8 mouse cellular contexts compared by ENCODE assay signal in genomic region chr3:96102100-96102872, GRCm38 (mm10). TPM values are rescaled to one million over a fixed set of nuclear protein-coding genes. Genes with fewer than 3 reads are reported as not detected.
DNase-seq lines count a peak whose midpoint lies in the region; ATAC-seq lines count a peak whose summit lies in the region.

No protein-coding gene starts in this region.

- peaks cover 18% of the 10 kb centered on the region for H3K4me1 ChIP-seq in intestine, embryonic 15.5 days (replicated peaks)
- peaks cover 21% of the 10 kb centered on the region for H3K4me1 ChIP-seq in limb, embryonic 12.5 days (replicated peaks)
- H3K4me1 ChIP-seq in midbrain, embryonic 12.5 days, result peaks cover 16% of the 10 kb centered on the region
- peaks cover 10% of the 10 kb centered on the region; the same call in 1 of the 2 replicates for H3K4me1 ChIP-seq in stomach, embryonic 14.5 days (ENCODE audit: control insufficient read depth, insufficient read depth, low read length)

- ATAC-seq in intestine, embryonic 15.5 days, result 0 out of 2 replicates have a peak, but pooled peaks have one; percentile 7
- ATAC-seq in limb, embryonic 12.5 days (ENCODE audit: insufficient number of reproducible peaks, insufficient read depth, low FRiP score, low TSS enrichment, low read depth), result no peak
- ATAC-seq in midbrain, embryonic 12.5 days (ENCODE audit: low FRiP score, low read depth), result 0 out of 2 replicates have a peak, but pooled peaks have one; percentile 14
- no peak for ATAC-seq in stomach, embryonic 14.5 days (ENCODE audit: insufficient number of reproducible peaks, insufficient read depth, low FRiP score, low read depth)

- DNase-seq in heart, adult 11 months, result peak; percentile 94
- no peak for DNase-seq in heart, postnatal 25 days (ENCODE audit: low spot score)
- DNase-seq in cerebellum, adult 9-11 months, result peak; percentile 59
- peak; percentile 17 to 39 for DNase-seq in frontal cortex, postnatal 14 days (ENCODE audit: low spot score in 2 of 2)

- peak overlapping the region; percentile 44; the same call in 1 of the 2 replicates for H3K27ac ChIP-seq in intestine, embryonic 15.5 days
- H3K27ac ChIP-seq in limb, embryonic 12.5 days, result no peak overlapping the region
- H3K27ac ChIP-seq in midbrain, embryonic 12.5 days (replicated peaks), result no peak overlapping the region
- H3K27ac ChIP-seq in stomach, embryonic 14.5 days (ENCODE audit: low read length), result no peak overlapping the region

- WGBS in intestine, embryonic 15.5 days, result 21% methylated on average over 14 of the region's 14 CpGs
- WGBS in limb, embryonic 12.5 days, result 26% methylated on average over 14 of the region's 14 CpGs
- WGBS in midbrain, embryonic 12.5 days, result 18% methylated on average over 14 of the region's 14 CpGs
- WGBS in stomach, embryonic 14.5 days, result 22% methylated on average over 14 of the region's 14 CpGs

- peak overlapping the region; percentile 56 for H3K4me2 ChIP-seq in intestine, embryonic 15.5 days (replicated peaks)
- H3K4me2 ChIP-seq in limb, embryonic 12.5 days, result peak overlapping the region; percentile 47
- peak overlapping the region; percentile 49 for H3K4me2 ChIP-seq in midbrain, embryonic 12.5 days (replicated peaks)
- H3K4me2 ChIP-seq in stomach, embryonic 14.5 days (replicated peaks; ENCODE audit: low read depth, low read length), result peak overlapping the region; percentile 36

- H3K36me3 ChIP-seq in intestine, embryonic 15.5 days, result no peaks in the 10 kb centered on the region
- no peaks in the 10 kb centered on the region for H3K36me3 ChIP-seq in limb, embryonic 12.5 days
- no peaks in the 10 kb centered on the region for H3K36me3 ChIP-seq in midbrain, embryonic 12.5 days
- H3K36me3 ChIP-seq in stomach, embryonic 14.5 days (ENCODE audit: control insufficient read depth, insufficient read depth, low read length), result no peaks in the 10 kb centered on the region

- no peaks in the 10 kb centered on the region for H3K9me3 ChIP-seq in intestine, embryonic 15.5 days
- no peaks in the 10 kb centered on the region for H3K9me3 ChIP-seq in limb, embryonic 12.5 days
- H3K9me3 ChIP-seq in midbrain, embryonic 12.5 days, result no peaks in the 10 kb centered on the region
- H3K9me3 ChIP-seq in stomach, embryonic 14.5 days (ENCODE audit: control insufficient read depth, low read depth, low read length), result no peaks in the 10 kb centered on the region

- H3K27me3 ChIP-seq in intestine, embryonic 15.5 days (replicated peaks), result no peaks in the 10 kb centered on the region
- no peaks in the 10 kb centered on the region for H3K27me3 ChIP-seq in limb, embryonic 12.5 days
- H3K27me3 ChIP-seq in midbrain, embryonic 12.5 days, result no peaks in the 10 kb centered on the region
- no peaks in the 10 kb centered on the region for H3K27me3 ChIP-seq in stomach, embryonic 14.5 days (ENCODE audit: control insufficient read depth, insufficient read depth, low read length)

- H3K4me3 ChIP-seq in intestine, embryonic 15.5 days (replicated peaks), result peak overlapping the region; percentile 19; the same call in 1 of the 2 replicates
- H3K4me3 ChIP-seq in limb, embryonic 12.5 days (replicated peaks), result 0 out of 2 replicates have a peak overlapping the region, but pooled peaks have one; percentile 7
- peak overlapping the region; percentile 26 for H3K4me3 ChIP-seq in midbrain, embryonic 12.5 days
- no peak overlapping the region; the same call in 1 of the 2 replicates for H3K4me3 ChIP-seq in stomach, embryonic 14.5 days (ENCODE audit: low read depth, low read length)

- intact Hi-C loops in heart, postnatal 25 days (cut with DNase I), result loop anchor here (5.0 kb wide), 1 partner anchor 35 kb away; no protein-coding TSS in a partner anchor

- H3K9ac ChIP-seq in intestine, embryonic 15.5 days, result peak overlapping the region; percentile 34; the same call in 1 of the 2 replicates
- H3K9ac ChIP-seq in limb, embryonic 12.5 days (replicated peaks), result no peak overlapping the region
- no peak overlapping the region for H3K9ac ChIP-seq in midbrain, embryonic 12.5 days (replicated peaks)
- no peak overlapping the region for H3K9ac ChIP-seq in stomach, embryonic 14.5 days (replicated peaks; ENCODE audit: low read depth, low read length)

RNA-seq across cellular contexts. Expression of gene Otud7b, which starts 2.0 kb away (rescaled TPM):
- 10 to 100 TPM; 52.2 to 54.5 TPM for total RNA-seq in heart, postnatal 25 days (2021)
- 18.7 and 19.8 TPM in 2 replicates for polyA plus RNA-seq in intestine, embryonic 15.5 days (2015; fragmentation: Nextera tagmentation; extraction: Ambion mirVana)
- 18.7 and 23.3 TPM in 2 replicates for polyA plus RNA-seq in limb, embryonic 12.5 days (2016; fragmentation: Nextera tagmentation; extraction: Ambion mirVana)
- 16.2 and 19.1 TPM in 2 replicates for polyA plus RNA-seq in midbrain, embryonic 12.5 days (2016; fragmentation: Nextera tagmentation; extraction: Ambion mirVana)
- polyA plus RNA-seq in stomach, embryonic 14.5 days (2014; fragmentation: Nextera tagmentation; extraction: Ambion mirVana), result 13.9 and 16.2 TPM in 2 replicates

RNA-seq across cellular contexts. Expression of gene Vps45, which starts 44.0 kb away (rescaled TPM):
- total RNA-seq in heart, postnatal 25 days (2021), result 10 to 100 TPM; 20.5 to 26.0 TPM
- 28.4 and 32.4 TPM in 2 replicates for polyA plus RNA-seq in intestine, embryonic 15.5 days (2015; fragmentation: Nextera tagmentation; extraction: Ambion mirVana)
- 36.5 and 38.9 TPM in 2 replicates for polyA plus RNA-seq in limb, embryonic 12.5 days (2016; fragmentation: Nextera tagmentation; extraction: Ambion mirVana)
- polyA plus RNA-seq in midbrain, embryonic 12.5 days (2016; fragmentation: Nextera tagmentation; extraction: Ambion mirVana), result 39.7 and 51.2 TPM in 2 replicates
- 22.5 and 26.8 TPM in 2 replicates for polyA plus RNA-seq in stomach, embryonic 14.5 days (2014; fragmentation: Nextera tagmentation; extraction: Ambion mirVana)

RNA-seq across cellular contexts. Expression of gene Mtmr11, which starts 59.5 kb away (rescaled TPM):
- 1 to 10 TPM; 3.2 TPM for total RNA-seq in heart, postnatal 25 days (2021)
- polyA plus RNA-seq in intestine, embryonic 15.5 days (2015; fragmentation: Nextera tagmentation; extraction: Ambion mirVana), result 20.0 and 20.2 TPM in 2 replicates
- polyA plus RNA-seq in limb, embryonic 12.5 days (2016; fragmentation: Nextera tagmentation; extraction: Ambion mirVana), result 31.3 and 34.0 TPM in 2 replicates
- polyA plus RNA-seq in midbrain, embryonic 12.5 days (2016; fragmentation: Nextera tagmentation; extraction: Ambion mirVana), result 13.9 and 16.0 TPM in 2 replicates
- 20.8 and 24.6 TPM in 2 replicates for polyA plus RNA-seq in stomach, embryonic 14.5 days (2014; fragmentation: Nextera tagmentation; extraction: Ambion mirVana)

Comparison
In these comparisons a context has a peak if more than half of its experiments do, and no peak if none do; other contexts are left out.
1. ATAC-seq: peak in intestine, embryonic 15.5 days (single experiment) and midbrain, embryonic 12.5 days (single experiment); none in limb, embryonic 12.5 days (single experiment) and stomach, embryonic 14.5 days (single experiment).
2. Peak in every context shown above with its lines, with median percentiles within 50 percentile points of each other: H3K4me2 ChIP-seq.